Mouse (Mus musculus) layer of hippocampus, adult 8-10 months (tissue): ENCODE measurements around the gene Grik2. TPM values are rescaled to one million over a fixed set of nuclear protein-coding genes. Genes with fewer than 3 reads are reported as not detected.
A peak's percentile ranks its signal among the peaks of the same experiment; 100 is the strongest.

Experiments used
- DNase-seq, 2 experiments: peaks; one replicate each; pipeline ENCODE4 v3.0.0; 2022; ENCODE audit warnings: low spot score in 2 of 2
- total RNA-seq, 4 experiments: library from RNA; stranded (reverse); gene quantifications; 2 replicates each; pipeline ENCODE4 v1.2.4; 2022

Gene Grik2
- total RNA-seq: 100 to 1,000 TPM in 1 of 4 experiments, 10 to 100 TPM in 3; 80.0 to 103 (median 93.8) TPM

DNA sequence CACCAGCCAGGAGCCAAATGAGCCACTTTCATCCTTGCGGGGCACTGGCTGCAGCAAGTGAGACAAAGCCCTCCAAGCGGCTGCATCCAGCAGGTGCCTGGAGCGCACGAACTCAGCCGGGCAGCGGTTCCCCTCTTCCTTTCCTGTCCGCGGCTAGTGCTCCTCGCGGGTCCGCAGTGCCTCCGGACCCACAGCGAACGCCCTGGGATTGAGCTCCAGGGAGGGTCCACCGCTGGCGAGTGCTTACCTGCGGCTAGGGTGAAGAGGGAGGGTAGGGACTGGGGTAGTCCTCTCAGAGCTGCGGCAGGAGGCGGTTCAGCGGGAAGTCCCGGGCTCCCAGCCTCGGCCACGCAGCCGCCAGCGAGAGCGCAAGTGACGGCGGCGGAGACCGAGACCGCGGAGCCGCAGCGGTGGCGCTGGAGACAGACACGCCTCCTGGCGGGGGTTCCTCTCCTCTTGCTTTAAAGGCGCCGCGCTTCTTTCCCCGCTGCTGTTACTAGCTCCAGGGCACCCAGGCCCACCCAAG is at the start of gene Grik2:
TSS of gene Grik2 (minus strand) at position 386 of the 526 bp plus-strand sequence.
- DNase-seq: peak; percentile 62 to 86

DNA sequence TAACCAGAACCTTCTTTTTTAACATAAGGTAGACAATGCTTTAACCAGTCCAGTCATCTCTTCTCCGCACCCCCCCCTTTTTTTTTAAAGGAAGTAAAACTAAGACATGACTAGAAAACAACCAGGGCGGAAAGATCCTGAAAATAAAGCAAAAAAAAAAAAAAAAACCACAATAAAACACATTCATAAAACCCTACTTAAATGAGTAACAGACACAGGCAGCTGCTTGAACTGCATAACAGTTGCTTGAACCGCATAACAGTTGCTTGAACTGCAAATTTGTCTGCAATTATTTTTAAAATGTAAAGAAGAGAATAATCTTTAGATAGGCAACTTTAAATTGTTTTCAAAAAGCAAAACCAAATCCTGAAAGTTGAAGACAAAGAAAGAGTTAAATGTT is 45.8 kb upstream of the Grik2 start:
- DNase-seq: no peak

DNA sequence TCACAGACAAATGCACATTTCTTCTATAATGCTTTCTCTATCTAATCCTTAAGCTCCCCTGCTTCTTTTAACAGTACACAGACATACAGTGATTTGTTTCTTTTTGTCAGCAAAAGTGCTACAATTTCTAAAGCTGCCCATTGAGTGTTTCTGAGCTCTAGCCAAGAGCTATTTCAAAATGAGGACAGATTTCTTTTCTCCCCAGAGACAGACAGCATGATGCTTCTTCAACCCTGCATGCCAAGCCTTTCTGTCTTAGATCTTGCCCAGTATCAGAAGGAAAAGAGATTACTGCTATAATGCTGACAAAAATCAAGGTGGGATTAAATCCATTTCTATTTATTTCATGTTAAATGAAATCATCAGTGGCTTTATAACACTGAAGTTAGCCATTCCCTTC is 18.7 kb upstream of the Grik2 start:
- DNase-seq: no peak

DNA sequence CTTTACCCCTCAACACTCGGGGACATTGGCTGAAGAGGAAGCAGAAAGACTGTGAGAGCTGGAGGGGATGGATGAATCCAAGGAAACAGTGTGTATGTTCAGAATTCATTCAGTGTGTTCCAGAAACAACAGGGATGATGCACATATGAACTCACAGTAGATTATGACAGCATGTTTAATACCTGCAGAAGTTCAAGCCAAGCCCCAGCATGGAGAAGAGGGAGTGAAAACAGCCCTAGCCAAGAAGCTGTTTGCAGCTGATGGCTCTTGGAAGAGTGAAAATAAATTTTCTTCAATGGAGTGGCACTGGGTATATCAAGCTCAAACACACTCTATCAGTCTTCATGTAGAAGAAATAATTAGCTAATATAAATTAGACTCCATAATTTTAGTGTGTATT is 12.4 kb upstream of the Grik2 start:
- DNase-seq: no peak

DNA sequence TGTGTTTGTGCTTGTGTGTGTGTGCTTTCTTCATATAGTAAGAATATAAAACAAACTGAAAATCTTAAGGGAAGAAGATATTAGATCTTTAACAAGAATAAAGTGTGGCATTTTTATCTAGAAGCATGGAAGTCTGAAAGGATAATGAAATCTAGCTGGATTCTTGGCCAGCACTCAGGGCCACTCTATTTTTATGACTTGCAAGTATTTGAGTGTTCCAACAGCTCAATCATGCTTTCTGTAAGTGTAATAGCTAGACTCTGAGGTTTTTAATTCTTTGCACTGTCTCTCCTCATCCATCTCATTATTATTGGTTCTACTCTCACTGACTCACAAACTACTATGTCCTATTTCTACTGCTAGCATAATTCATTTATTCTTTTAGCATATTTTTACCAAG is 5.6 kb upstream of the Grik2 start:
- no peak for DNase-seq

DNA sequence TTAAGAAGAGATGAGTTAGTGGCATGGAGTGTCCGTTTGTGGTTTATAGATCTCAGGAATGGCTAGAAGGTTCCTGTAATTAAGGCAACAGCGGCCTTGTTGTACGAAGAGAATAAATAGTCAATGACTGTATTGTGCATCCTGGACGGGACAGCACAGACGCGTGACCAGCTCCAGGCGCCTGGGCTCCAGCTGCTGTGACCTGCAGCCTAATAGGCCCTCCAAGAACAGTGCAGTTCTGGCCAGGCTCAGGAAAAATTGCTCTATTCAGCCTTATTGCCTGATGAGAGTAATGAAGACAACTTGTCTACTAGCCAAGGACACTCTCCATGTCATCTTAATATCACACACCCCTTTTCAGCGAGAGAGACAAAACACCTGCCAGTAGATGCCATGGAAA is 1.8 kb upstream of the Grik2 start:
- DNase-seq: peak in 1 of 2 experiments; percentile 18

DNA sequence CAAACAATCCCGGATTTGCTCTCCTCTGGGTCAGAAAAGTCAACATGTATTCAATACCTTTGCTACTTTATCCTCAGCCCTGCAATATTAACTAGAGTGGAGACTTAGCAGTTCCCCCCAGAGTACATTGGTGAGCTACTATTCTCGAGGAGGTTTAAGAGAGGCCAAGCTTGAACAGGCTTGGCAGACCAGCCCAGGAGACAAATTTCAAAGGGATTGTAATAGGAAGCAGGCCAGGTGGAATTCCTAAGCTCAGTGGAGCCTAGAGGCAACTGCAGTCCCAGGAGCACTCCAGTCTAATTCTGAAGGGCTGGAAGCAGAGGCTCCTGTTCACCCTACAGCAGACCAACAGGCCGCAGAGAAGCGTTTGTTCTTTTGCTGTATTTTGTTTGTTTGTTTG is 1.1 kb upstream of the Grik2 start:
- no peak for DNase-seq

DNA sequence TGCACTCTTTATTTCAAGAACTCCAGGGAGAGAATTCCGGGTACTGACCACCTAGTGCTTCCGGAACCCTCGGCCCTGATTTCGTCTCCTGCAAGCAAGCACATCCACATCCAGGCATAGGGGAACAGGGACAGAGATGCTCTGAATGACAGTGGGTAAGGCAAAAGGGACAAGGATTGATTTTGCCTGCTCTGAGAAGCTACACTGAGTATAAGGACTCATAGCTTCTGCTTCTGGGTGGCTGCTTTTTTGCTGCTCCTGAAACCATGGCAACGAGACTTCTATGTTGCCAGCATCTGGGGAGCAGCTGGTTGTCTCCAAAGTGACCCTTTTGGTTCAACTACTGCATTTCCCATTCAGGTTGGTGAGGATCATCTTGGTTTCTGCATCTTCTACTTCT is 348 bp upstream of the Grik2 start:
- DNase-seq: peak in 1 of 2 experiments; percentile 29

DNA sequence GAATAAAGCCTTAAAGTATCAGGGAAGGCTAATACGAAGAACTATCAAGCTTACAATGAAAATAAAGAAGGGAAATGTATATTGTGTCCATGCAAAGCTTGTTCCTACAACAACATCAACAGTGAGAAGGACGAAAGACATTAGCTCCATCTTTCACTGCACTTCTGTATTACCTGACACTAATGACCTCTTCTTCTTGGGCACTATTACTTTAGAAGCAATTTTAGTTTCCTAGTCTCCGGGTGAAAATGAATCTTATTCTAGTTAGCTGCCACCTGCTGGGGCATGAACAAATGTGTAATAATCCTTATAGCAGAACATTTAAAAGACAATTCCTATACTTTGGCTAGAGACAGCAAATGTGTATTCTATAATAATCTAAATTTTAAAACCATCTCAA is 1.9 kb downstream of the Grik2 start:
- DNase-seq: no peak

DNA sequence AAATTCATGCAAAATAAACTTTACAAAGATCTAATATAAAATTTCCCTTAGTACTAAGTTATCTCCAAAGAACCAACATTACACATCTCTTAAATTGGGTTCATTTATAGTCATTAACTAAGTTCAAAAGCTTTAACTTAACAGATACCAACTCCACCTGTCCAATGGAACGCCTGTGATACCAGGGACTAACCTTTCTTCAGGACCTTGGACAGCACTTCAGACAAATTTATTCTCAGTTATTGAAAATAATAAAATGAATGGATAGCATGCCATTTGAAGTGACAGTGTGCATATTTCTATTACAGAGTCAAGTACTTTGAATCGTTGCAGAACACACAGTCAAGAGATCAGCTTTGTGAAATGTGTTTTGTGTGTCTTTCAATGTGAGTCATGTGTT is 3.1 kb downstream of the Grik2 start:
- no peak for DNase-seq

DNA sequence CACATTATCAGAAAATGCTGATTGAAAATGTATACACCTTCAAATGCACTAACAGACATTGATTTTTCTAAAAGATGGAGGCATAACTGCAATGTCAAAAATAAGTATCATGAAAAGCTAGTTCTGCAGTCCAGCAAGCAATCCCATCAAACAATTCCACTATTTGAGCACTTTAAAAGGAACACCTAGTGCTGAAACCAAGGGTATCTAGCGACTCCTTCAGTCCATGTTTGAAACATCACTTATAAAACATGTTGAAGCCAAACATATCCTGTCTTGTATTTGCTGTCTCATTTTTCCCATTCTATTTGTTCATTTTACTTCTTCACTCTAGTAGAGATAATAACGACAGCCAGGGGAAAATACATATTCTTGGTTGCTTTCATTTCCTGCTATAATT is 3.7 kb downstream of the Grik2 start:
- no peak for DNase-seq

DNA sequence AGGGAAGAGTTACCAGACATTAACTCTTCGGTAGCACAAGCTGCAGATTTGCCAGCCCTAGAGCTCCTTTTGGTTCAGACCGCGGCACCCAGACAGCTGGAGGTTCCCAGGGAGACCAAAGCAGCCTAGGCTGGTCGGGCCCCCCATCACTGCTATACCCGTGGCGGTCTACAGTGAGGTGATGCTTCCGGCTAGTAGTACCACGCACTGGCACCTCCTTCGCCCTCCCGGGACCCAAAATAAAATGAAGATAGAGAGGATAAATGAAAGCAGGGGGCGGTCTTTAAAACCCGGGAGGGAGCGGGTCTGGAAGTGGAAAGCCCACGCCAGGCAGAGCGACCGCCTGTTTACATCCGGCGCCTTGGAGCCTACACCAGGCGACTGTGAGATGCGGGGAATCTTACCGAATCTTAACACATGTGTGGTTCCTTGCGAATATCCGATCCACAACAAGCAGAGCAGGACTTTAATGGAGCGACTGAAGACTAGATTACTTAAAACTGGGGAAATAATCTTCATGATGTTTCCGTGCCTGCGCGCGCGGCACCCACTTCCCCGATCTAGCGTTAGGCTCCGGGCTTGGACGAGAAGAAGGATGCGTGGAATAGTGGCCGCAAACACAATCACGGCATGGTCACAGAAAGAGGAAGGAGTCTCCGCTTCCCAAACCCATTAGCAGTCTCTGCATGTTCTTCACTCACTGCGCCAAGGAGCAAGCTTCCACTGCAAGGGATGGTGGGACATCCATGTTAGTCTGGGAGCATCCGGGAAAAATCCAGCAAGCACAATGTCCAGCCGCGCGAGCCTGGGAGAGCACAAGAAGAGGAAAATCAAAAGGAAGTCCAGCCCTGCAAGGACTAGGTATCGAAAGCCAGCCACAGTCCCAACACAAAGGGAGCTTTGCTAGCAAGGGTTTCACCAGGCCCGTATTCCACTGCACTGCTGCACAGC is 5.5 kb downstream of the Grik2 start:
- DNase-seq: peak; percentile 28 to 52

DNA sequence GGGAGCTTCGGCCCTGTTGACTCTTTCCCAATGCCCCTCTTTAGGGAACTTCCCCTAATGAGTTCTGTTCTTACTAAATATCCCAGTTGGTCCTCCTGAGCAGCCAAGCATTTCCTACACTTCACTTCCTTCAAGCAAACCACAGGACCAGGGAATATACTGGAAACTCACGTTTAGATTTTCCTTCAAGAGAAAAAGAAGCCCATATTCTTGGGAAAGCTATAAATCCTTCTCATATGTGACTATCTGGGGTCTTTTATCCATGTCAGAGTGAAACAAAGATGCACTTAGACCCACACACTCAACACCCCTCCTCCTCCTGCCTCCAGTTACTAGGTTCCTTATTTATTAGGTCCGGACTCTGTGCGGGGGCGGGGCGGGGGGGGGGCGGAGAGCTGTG is 6.5 kb downstream of the Grik2 start:
- no peak for DNase-seq

DNA sequence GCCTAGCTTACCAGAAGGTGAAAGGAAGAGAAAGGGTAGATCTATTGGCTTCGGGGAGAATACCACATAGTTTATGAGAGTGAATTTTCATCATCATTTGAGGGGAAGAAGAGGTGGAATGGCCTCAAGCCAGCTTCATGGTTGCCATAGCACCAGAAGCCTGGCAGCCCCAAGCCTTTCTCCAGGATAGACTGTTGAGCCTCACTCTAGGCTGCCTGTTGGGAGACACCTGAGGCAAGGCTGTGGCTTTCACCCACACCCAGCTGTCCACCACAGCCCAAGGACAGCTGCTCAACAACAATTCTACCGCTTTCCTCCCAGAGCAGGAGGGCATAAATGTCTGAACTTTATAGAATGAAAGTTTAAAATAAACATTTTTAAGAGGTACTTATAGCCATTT is 8.1 kb downstream of the Grik2 start:
- DNase-seq: peak; percentile 50 to 66

DNA sequence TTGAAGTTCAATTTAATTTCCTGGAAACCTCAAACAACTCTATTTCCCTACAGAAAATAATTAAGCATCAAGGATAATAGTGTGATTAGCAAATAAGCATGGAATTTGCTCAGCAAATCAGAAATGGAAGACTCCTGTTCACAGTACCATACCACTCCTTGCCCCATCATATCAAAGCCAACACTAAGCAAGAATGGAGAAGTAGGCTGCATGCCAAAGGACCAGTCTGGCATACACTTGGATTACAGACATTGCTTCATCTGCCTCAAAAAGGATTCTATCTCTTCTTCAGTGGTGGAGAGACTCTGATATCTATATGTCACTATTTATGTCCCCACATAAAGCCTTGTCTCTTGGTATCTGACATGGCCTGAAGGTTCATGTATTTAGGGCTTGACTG is 19.7 kb downstream of the Grik2 start:
- DNase-seq: no peak

DNA sequence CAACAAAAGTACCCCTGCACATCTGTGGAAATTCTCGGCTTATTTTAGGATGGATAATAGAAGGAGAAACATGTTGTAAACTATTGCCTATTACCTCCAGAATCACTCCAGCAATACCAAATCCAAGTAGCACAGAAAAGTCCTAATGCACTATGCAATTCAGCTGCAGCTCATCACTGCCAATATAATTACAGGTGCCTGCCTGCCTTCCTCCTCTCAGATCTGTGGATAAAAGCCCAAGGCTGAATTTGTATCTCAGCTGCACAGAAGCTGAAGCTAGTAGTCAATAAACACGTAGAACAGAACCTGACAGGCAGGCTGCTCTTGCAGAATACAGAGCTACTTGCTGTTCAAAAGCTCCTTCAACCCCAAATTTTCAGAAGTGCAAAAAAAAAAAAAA is 21.0 kb downstream of the Grik2 start:
- no peak for DNase-seq

DNA sequence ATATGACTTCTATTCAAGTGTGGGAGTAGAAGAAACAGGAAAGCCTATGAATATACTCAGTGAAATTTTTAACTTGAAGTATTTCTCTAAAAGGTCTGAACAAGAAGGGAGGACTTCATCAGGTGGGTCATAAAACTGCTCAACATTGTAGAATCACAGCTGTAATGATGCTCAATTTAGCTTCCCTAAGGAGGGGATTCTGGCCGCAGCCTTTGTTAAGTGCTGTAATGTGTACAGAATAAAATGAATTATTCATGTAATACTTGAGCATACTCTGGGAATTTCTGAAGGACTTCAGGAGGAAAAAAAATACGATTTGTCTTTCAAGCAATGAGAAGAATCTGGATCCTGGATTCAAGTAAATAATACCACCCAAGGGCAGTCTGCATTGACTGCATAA is 26.0 kb downstream of the Grik2 start:
- DNase-seq: no peak

DNA sequence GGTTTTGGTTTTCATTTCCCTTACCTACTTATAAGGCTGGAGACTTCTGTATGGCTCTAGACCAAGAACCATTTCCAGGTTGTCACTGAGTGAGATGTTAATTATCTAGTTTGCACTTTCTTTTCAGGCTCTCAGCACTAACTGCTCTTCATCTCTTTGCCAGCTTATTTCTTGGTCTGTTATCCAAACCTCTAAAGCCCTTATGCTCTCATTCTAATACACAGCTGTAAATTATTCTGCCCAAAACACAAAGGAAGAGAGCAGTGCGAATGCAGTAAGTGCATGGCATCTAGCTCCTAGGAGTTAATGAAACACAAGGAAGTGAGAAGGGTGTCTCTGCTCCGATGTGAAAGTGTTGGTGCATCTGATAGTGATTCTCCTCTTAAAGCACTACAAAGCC is 36.8 kb downstream of the Grik2 start:
- no peak for DNase-seq

DNA sequence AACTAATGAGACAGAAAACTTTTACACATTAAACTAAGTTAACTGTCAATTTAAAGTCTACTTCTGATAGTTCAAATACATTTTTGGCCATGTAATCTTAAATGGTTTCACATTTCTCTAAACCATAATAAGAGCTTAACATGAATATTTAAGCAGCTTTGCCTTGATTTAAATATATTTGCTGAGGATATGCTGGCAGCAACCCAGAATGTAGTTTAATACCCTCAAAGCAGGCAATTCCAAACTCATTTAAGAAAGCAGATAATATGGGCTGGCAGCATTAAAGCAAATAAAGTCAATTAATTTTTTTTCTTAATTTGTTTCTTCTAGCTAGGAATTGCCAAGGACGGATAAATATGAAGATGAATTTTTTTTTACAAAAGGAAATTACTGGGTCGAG is 56.7 kb downstream of the Grik2 start:
- no peak for DNase-seq

DNA sequence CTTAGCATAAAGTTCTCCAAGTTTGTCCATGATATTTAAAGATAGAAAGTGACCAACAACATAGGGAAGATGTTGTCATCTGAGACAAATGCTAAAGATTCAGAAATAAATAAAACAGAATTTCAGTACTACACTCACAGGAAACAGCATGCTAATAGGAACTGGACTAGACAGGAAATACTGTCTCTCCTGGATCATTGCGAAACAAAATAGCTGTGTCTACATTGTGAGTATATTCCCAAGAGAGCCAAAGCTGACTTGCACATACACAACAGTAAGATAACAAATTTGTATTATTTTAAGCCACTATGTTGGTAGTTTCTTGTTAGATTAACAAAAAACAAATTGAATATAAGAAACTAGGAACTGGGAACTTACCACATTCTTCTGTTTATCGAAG is 64.9 kb downstream of the Grik2 start:
- DNase-seq: no peak

DNA sequence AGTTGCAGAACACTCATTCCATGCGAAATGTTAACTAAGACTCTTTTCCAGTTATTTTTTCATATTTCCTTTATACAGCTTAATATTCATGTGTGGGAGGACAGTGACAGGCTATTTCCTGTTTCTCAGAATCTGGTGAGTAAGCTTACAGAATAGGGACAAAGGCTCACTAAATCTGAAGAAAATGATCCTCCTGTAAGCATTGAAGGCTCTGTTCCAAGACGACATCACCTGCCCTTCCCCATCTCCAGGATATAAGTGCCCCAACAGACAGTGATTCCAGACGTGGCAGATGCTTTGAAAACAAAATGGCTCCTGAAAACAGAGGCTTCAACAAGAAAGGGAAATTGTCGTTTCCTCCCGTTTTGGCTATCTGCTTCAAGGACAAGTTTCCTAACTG is 71.7 kb downstream of the Grik2 start:
- DNase-seq: no peak

DNA sequence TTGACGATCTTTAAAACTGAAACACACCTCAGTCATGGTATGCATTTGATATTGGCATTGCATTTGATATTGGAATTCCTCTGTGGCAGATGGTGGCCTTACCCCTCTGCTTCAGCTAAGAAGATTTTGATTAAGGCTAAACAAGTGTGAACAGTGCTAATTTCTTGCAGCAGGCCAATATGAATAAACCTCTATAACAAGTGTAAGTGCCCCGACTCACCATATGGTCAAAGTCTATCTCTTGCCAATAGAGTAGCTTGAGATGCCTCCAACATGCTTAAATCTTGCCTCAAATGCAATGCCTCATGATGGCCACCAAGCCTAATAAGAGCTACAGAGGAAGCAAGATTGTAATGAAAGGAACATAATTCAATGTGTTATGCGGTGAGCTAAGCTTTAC is 78.8 kb downstream of the Grik2 start:
- DNase-seq: no peak

DNA sequence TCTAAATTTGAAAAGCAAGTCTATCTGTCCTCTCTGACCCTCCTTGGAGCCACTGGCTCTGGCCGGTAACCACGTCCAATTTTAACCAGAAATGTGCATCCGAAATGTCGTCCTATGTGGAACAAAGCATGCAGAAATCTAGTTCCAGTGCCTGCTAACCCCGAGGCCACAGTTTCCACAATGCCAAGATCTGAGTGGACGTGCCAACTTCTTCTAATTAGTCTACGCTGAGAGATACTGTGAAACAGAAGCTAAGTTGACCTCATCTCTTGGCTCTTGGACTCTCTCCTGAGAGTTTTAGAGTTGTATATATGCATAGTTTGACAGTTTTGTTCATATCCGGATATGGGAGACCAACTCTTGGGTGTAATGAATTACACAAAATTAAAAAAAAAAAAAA is 84.1 kb downstream of the Grik2 start:
- no peak for DNase-seq
